Mouse (Mus musculus): ENCODE data around the gene Grasp.

Gene Grasp

GRCm38 (mm10) chr15:101277351-101277899 is 53.4 kb downstream of the Grasp start:
- no peak for DNase-seq

DNA sequence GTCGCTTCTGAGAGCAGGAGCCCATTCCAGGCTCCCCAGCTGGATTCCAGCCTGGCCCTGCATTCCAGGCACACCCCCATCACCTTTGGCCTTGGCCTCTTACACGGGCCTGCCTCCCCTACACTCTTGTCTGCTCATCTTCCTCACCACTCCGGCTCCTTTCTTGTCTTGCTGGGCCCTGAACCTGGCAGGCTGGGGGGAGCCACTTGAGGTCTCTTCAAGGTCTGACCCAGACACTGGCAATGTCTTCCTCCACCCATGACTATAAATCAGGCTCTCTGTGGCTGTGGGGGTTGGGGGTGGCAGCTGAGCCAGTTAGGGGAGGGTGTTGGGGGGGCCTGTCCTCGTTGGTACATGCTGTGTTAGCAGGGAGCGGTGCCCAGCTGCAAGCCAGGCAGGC is 54.6 kb downstream of the Grasp start:
- DNase-seq, result no peak

DNA sequence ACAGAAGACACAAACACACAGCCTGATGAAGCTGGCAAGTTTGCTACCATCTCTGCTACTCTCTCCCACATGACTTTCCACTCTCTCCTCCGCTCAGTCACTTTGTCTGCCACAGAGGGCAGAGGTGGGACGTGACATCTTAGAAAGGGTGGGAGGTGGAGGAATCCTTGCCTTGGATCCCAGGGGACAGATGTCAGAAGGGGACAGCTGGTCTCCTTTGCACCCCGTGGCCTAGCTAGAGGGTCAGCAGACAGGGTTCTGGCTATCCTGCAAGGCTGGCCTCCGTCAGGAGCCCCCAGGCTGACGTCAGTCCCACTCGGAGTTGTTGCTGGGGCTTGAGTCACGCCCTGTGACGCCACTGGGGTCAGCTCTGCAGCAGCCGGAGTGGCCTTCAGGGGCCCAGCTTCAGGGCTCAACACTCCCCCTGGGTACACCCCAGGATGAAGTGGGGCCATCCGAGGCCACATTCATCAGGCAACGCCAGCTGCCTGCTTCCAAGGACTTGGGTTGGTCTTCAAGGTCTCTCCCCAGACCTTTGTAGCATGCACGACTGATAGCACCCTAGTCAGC is 55.5 kb downstream of the Grasp start:
- no peak for DNase-seq

Data from thymus, postnatal 25 days (tissue).